Mouse (Mus musculus): ENCODE measurements around the gene Gys1. TPM values are rescaled to one million over a fixed set of nuclear protein-coding genes. Genes with fewer than 3 reads are reported as not detected.
A peak's percentile ranks its signal among the peaks of the same experiment; 100 is the strongest.

Gene Gys1
- polyA plus RNA-seq, 1 experiment from 2014 or later: 10.5 TPM

- no peak for DNase-seq (ENCODE audit: low spot score)
Measured at GRCm38 (mm10) chr7:45413864-45414739, 20.5 kb upstream of the Gys1 start.

GRCm38 (mm10) chr7:45414740-45415224 is 19.9 kb upstream of the Gys1 start:
- no peak for DNase-seq (ENCODE audit: low spot score)

GRCm38 (mm10) chr7:45415636-45416035 is 19.0 kb upstream of the Gys1 start:
- peak; percentile 38 for DNase-seq (ENCODE audit: low spot score)

GRCm38 (mm10) chr7:45417962-45418492 is 16.6 kb upstream of the Gys1 start:
- DNase-seq (ENCODE audit: low spot score): no peak

- DNase-seq (ENCODE audit: low spot score): no peak
Measured at GRCm38 (mm10) chr7:45419859-45420614, 14.6 kb upstream of the Gys1 start.

GRCm38 (mm10) chr7:45420615-45420919 is 14.1 kb upstream of the Gys1 start, which contains the start of gene Lhb:
TSS of gene Lhb (plus strand) at chr7:45420820.
- no peak for DNase-seq (ENCODE audit: low spot score)

- DNase-seq (ENCODE audit: low spot score): no peak
Measured at GRCm38 (mm10) chr7:45421194-45421593, 13.4 kb upstream of the Gys1 start.

- no peak for DNase-seq (ENCODE audit: low spot score)
Measured at GRCm38 (mm10) chr7:45426556-45426955, 8.1 kb upstream of the Gys1 start.

- DNase-seq (ENCODE audit: low spot score): no peak
Measured at GRCm38 (mm10) chr7:45433835-45434202, 825 bp upstream of the Gys1 start.

GRCm38 (mm10) chr7:45435038-45435437 is 394 bp downstream of the Gys1 start:
- no peak for DNase-seq (ENCODE audit: low spot score)

GRCm38 (mm10) chr7:45436444-45436843 is 1.8 kb downstream of the Gys1 start:
- DNase-seq (ENCODE audit: low spot score): no peak

- DNase-seq (ENCODE audit: low spot score): no peak
Measured at GRCm38 (mm10) chr7:45437046-45437445, 2.4 kb downstream of the Gys1 start.

- peak; percentile 13 for DNase-seq (ENCODE audit: low spot score)
Measured at GRCm38 (mm10) chr7:45437521-45438276, 3.1 kb downstream of the Gys1 start, which contains the start of gene Ruvbl2. TSS of gene Ruvbl2 (minus strand) at chr7:45438096.

- no peak for DNase-seq (ENCODE audit: low spot score)
Measured at GRCm38 (mm10) chr7:45443526-45444420, 9.1 kb downstream of the Gys1 start.

GRCm38 (mm10) chr7:45446589-45446988 is 11.9 kb downstream of the Gys1 start:
- no peak for DNase-seq (ENCODE audit: low spot score)

GRCm38 (mm10) chr7:45447325-45447990 is 12.8 kb downstream of the Gys1 start:
- peak; percentile 33 for DNase-seq (ENCODE audit: low spot score)

- DNase-seq (ENCODE audit: low spot score): no peak
Measured at GRCm38 (mm10) chr7:45449974-45450373, 15.3 kb downstream of the Gys1 start.

GRCm38 (mm10) chr7:45451344-45451982 is 16.8 kb downstream of the Gys1 start:
- peak; percentile 83 for DNase-seq (ENCODE audit: low spot score)

- no peak for DNase-seq (ENCODE audit: low spot score)
Measured at GRCm38 (mm10) chr7:45454971-45455370, 20.3 kb downstream of the Gys1 start.

All from thymus, postnatal 0 days (tissue).